Mouse (Mus musculus): ENCODE measurements at regions not wholly inside any gene's neighbourhood (a gene's known extent, or its start where the extent isn't known, plus 50 kb on each side); places are given as distances from the start of the nearest gene placed in this dataset.
"Not testable (repeated sequence)": the region's sequence is repeated elsewhere in the genome, so short reads cannot be mapped to it uniquely, and the experiment has no call there.

- H3K4me3 ChIP-seq = no peak overlapping the region
- H3K27ac ChIP-seq = no peak overlapping the region
- no peak for ATAC-seq (ENCODE audit: borderline replicate concordance, extremely low read depth, low FRiP score, low TSS enrichment)
- H3K9me3 ChIP-seq = no peaks in the 10 kb centered on the region
- WGBS = 95% methylated on average over 1 of the region's 1 CpGs
- no peak overlapping the region for H3K9ac ChIP-seq
- H3K36me3 ChIP-seq = no peaks in the 10 kb centered on the region
- H3K4me2 ChIP-seq = no peak overlapping the region
- H3K4me1 ChIP-seq = no peaks in the 10 kb centered on the region
- no peaks in the 10 kb centered on the region for H3K27me3 ChIP-seq
Measured at GRCm38 (mm10) chr13:25648430-25648786, 378.1 kb upstream of the Nrsn1 start.

- WGBS = 67% methylated on average over 3 of the region's 3 CpGs
- Histone ChIP-seq H3K9me3 (no peaks in the 10 kb centered on the region), H3K27me3 (no peaks in the 10 kb centered on the region)
Measured at GRCm38 (mm10) chr13:25647711-25648429, 377.6 kb upstream of the Nrsn1 start.

GRCm38 (mm10) chr13:25639522-25640291 is 369.4 kb upstream of the Nrsn1 start:
- Histone ChIP-seq H3K27me3 (no peaks in the 10 kb centered on the region), H3K27ac (no peak overlapping the region), H3K9me3 (no peaks in the 10 kb centered on the region), H3K36me3 (no peaks in the 10 kb centered on the region), H3K4me1 (peaks cover 3% of the 10 kb centered on the region; the same call in 1 of the 2 replicates), H3K4me3 (no peak overlapping the region), H3K9ac (no peak overlapping the region), H3K4me2 (no peak overlapping the region)
- 16% methylated on average over 6 of the region's 6 CpGs for WGBS
- no peak for ATAC-seq (ENCODE audit: borderline replicate concordance, extremely low read depth, low FRiP score, low TSS enrichment)

More at GRCm38 (mm10) chr13:25647711-25648429, 377.6 kb upstream of the Nrsn1 start:
- ATAC-seq (ENCODE audit: borderline replicate concordance, extremely low read depth, low FRiP score, low TSS enrichment) = no peak
- no peak overlapping the region for H3K4me3 ChIP-seq
- H3K4me1 ChIP-seq = no peaks in the 10 kb centered on the region
- H3K9ac ChIP-seq = no peak overlapping the region
- no peaks in the 10 kb centered on the region for H3K36me3 ChIP-seq
- H3K4me2 ChIP-seq = no peak overlapping the region
- no peak overlapping the region for H3K27ac ChIP-seq

GRCm38 (mm10) chr13:25629466-25629865 is 359.2 kb upstream of the Nrsn1 start:
- Histone ChIP-seq H3K27me3 (no peaks in the 10 kb centered on the region), H3K4me1 (no peaks in the 10 kb centered on the region), H3K9ac (no peak overlapping the region), H3K4me2 (no peak overlapping the region), H3K36me3 (no peaks in the 10 kb centered on the region), H3K27ac (no peak overlapping the region), H3K4me3 (no peak overlapping the region), H3K9me3 (no peaks in the 10 kb centered on the region)
- WGBS = 52% methylated on average over 4 of the region's 4 CpGs
- ATAC-seq (ENCODE audit: borderline replicate concordance, extremely low read depth, low FRiP score, low TSS enrichment) = no peak

GRCm38 (mm10) chr13:25617578-25617977 is 347.3 kb upstream of the Nrsn1 start:
- WGBS = 71% methylated on average over 4 of the region's 4 CpGs
- Histone ChIP-seq H3K27ac (no peak overlapping the region), H3K9me3 (no peaks in the 10 kb centered on the region), H3K27me3 (no peaks in the 10 kb centered on the region), H3K4me1 (no peaks in the 10 kb centered on the region), H3K4me2 (no peak overlapping the region), H3K9ac (no peak overlapping the region), H3K4me3 (no peak overlapping the region), H3K36me3 (no peaks in the 10 kb centered on the region)
- no peak for ATAC-seq (ENCODE audit: borderline replicate concordance, extremely low read depth, low FRiP score, low TSS enrichment)

- Histone ChIP-seq H3K9ac (no peak overlapping the region), H3K27ac (no peak overlapping the region), H3K4me3 (no peak overlapping the region), H3K27me3 (no peaks in the 10 kb centered on the region), H3K9me3 (no peaks in the 10 kb centered on the region), H3K36me3 (no peaks in the 10 kb centered on the region), H3K4me1 (no peaks in the 10 kb centered on the region), H3K4me2 (no peak overlapping the region)
- no peak for ATAC-seq (ENCODE audit: borderline replicate concordance, extremely low read depth, low FRiP score, low TSS enrichment)
- 26% methylated on average over 4 of the region's 4 CpGs for WGBS
Measured at GRCm38 (mm10) chr13:25611986-25612385, 341.7 kb upstream of the Nrsn1 start.

- H3K27me3 ChIP-seq = no peaks in the 10 kb centered on the region
- H3K4me1 ChIP-seq = no peaks in the 10 kb centered on the region
- no peak overlapping the region for H3K27ac ChIP-seq
- H3K4me3 ChIP-seq = no peak overlapping the region
- H3K9me3 ChIP-seq = no peaks in the 10 kb centered on the region
- WGBS = 63% methylated on average over 4 of the region's 4 CpGs
- no peak overlapping the region for H3K9ac ChIP-seq
- no peaks in the 10 kb centered on the region for H3K36me3 ChIP-seq
- no peak for ATAC-seq (ENCODE audit: borderline replicate concordance, extremely low read depth, low FRiP score, low TSS enrichment)
- no peak overlapping the region for H3K4me2 ChIP-seq
Measured at GRCm38 (mm10) chr13:25609641-25610040, 339.3 kb upstream of the Nrsn1 start.

- H3K27me3 ChIP-seq = no peaks in the 10 kb centered on the region
- H3K4me2 ChIP-seq = no peak overlapping the region
- no peak overlapping the region for H3K4me3 ChIP-seq
- 61% methylated on average over 1 of the region's 1 CpGs for WGBS
- no peak for ATAC-seq (ENCODE audit: borderline replicate concordance, extremely low read depth, low FRiP score, low TSS enrichment)
- H3K27ac ChIP-seq = no peak overlapping the region
- H3K9ac ChIP-seq = no peak overlapping the region
- no peaks in the 10 kb centered on the region for H3K9me3 ChIP-seq
- no peaks in the 10 kb centered on the region for H3K36me3 ChIP-seq
- no peaks in the 10 kb centered on the region for H3K4me1 ChIP-seq
Measured at GRCm38 (mm10) chr13:25609241-25609640, 338.9 kb upstream of the Nrsn1 start.

GRCm38 (mm10) chr13:25601351-25601750 is 331.0 kb upstream of the Nrsn1 start:
- not testable (repeated sequence) for H3K36me3 ChIP-seq; H3K4me1 ChIP-seq; H3K27ac ChIP-seq; H3K4me2 ChIP-seq; H3K27me3 ChIP-seq; H3K4me3 ChIP-seq; H3K9me3 ChIP-seq; ATAC-seq (ENCODE audit: borderline replicate concordance, extremely low read depth, low FRiP score, low TSS enrichment); H3K9ac ChIP-seq

- Histone ChIP-seq H3K9me3 (no peaks in the 10 kb centered on the region), H3K9ac (no peak overlapping the region), H3K4me1 (no peaks in the 10 kb centered on the region), H3K27me3 (no peaks in the 10 kb centered on the region), H3K27ac (no peak overlapping the region), H3K36me3 (no peaks in the 10 kb centered on the region), H3K4me3 (no peak overlapping the region), H3K4me2 (no peak overlapping the region)
- WGBS = 67% methylated on average over 3 of the region's 3 CpGs
- ATAC-seq (ENCODE audit: borderline replicate concordance, extremely low read depth, low FRiP score, low TSS enrichment) = no peak
Measured at GRCm38 (mm10) chr13:25594629-25595028, 324.3 kb upstream of the Nrsn1 start.

GRCm38 (mm10) chr13:25570641-25571040 is 300.3 kb upstream of the Nrsn1 start:
- Histone ChIP-seq H3K9ac (no peak overlapping the region), H3K4me2 (no peak overlapping the region), H3K9me3 (no peaks in the 10 kb centered on the region), H3K4me3 (no peak overlapping the region), H3K4me1 (no peaks in the 10 kb centered on the region), H3K27ac (no peak overlapping the region), H3K36me3 (no peaks in the 10 kb centered on the region), H3K27me3 (no peaks in the 10 kb centered on the region)
- WGBS = 49% methylated on average over 5 of the region's 5 CpGs
- ATAC-seq (ENCODE audit: borderline replicate concordance, extremely low read depth, low FRiP score, low TSS enrichment) = no peak

GRCm38 (mm10) chr13:25562746-25563145 is 292.4 kb upstream of the Nrsn1 start:
- H3K9me3 ChIP-seq = no peaks in the 10 kb centered on the region
- H3K4me1 ChIP-seq = no peaks in the 10 kb centered on the region
- H3K4me3 ChIP-seq = no peak overlapping the region
- no peaks in the 10 kb centered on the region for H3K27me3 ChIP-seq
- no peak overlapping the region for H3K4me2 ChIP-seq
- no peaks in the 10 kb centered on the region for H3K36me3 ChIP-seq
- WGBS = 3% methylated on average over 2 of the region's 2 CpGs
- H3K27ac ChIP-seq = no peak overlapping the region
- H3K9ac ChIP-seq = no peak overlapping the region
- ATAC-seq (ENCODE audit: borderline replicate concordance, extremely low read depth, low FRiP score, low TSS enrichment) = no peak; the same call in 1 of the 2 replicates

Measured in lung, embryonic 15.5 days (tissue).